In the genomic region with DNA sequence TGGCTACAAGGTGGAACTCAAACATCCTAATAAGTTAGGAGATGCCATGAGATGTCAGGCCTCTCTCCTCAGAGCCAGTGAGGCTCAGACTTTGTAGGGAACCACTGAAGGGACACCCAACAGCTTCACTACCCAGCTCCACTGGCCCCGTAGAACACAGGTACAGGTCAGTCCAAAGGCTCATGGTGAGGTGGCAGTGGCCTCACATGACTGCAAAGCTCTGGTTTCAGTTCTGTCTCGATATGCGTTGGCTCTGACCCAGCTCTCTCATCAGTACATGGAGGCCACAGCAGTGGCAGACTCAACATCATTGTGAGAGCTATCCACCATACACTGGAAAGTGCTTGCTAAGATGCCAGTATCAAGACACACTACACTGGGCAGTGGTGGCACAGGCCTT, we compare ENCODE assay signal across 21 mouse cellular contexts. TPM values are rescaled to one million over a fixed set of nuclear protein-coding genes. Genes with fewer than 3 reads are reported as not detected.
"Had no signal": no experiment of that assay in that cellular context is flagged by ENCODE, and none has a peak within 500 bp of the region (broad histone marks: within the 10 kb centered on the region; RNA-seq: fewer than 3 reads in every experiment).

No protein-coding gene starts in this region.

- H3K27me3 ChIP-seq: midbrain, embryonic 12.5 days; neural tube, embryonic 13.5 days; neural tube, embryonic 15.5 days; stomach, embryonic 15.5 days had no signal

- H3K4me3 ChIP-seq: midbrain, embryonic 10.5 days; midbrain, embryonic 12.5 days; myocyte; neural tube, embryonic 13.5 days; neural tube, embryonic 15.5 days; stomach, embryonic 15.5 days had no signal

- H3K36me3 ChIP-seq: midbrain, embryonic 10.5 days; midbrain, embryonic 12.5 days; neural tube, embryonic 13.5 days; neural tube, embryonic 15.5 days; stomach, embryonic 15.5 days had no signal

- H3K27ac ChIP-seq: midbrain, embryonic 10.5 days; midbrain, embryonic 12.5 days; neural tube, embryonic 13.5 days; neural tube, embryonic 15.5 days; stomach, embryonic 15.5 days; stomach, postnatal 0 days had no signal

- H3K9me3 ChIP-seq: midbrain, embryonic 10.5 days; midbrain, embryonic 12.5 days; neural tube, embryonic 13.5 days; neural tube, embryonic 15.5 days; stomach, embryonic 15.5 days had no signal

- H3K4me1 ChIP-seq: midbrain, embryonic 10.5 days; midbrain, embryonic 12.5 days; neural tube, embryonic 13.5 days; neural tube, embryonic 15.5 days; stomach, embryonic 15.5 days had no signal

- DNase-seq: lung, adult 18-20 months; lung, embryonic 14.5 days; lung, postnatal 10 days; lung, postnatal 4 days; midbrain, embryonic 14.5 days; retina, postnatal 1 day; right cerebral cortex, adult 18-20 months; right cerebral cortex, postnatal 25 days; right cerebral cortex, postnatal 4 days; thymus, adult 2 months; thymus, postnatal 25 days; thymus, postnatal 4 days had no signal

- H3K4me2 ChIP-seq: lung, embryonic 14.5 days; midbrain, embryonic 12.5 days; neural tube, embryonic 13.5 days; neural tube, embryonic 15.5 days; stomach, embryonic 15.5 days had no signal

- H3K9ac ChIP-seq: lung, embryonic 14.5 days; midbrain, embryonic 12.5 days; neural tube, embryonic 13.5 days; neural tube, embryonic 15.5 days; stomach, embryonic 15.5 days had no signal

- ATAC-seq: midbrain, embryonic 16.5 days had no signal

RNA-seq across cellular contexts. Expression of a gene that starts 9.0 kb away (rescaled TPM):
- polyA plus RNA-seq: midbrain, embryonic 14.5 days; neural tube, embryonic 11.5 days; neural tube, embryonic 13.5 days had no signal
